Mouse (Mus musculus): ENCODE results near the gene Ntpcr.

- TF ChIP-seq MAFK (IDR thresholded peaks at IDR 0.05; ENCODE audit: insufficient read depth, low read depth, low read length) (no peak), ZC3H11A (IDR thresholded peaks at IDR 0.05; ENCODE audit: borderline replicate concordance, low read depth, low read length) (no peak), CHD2 (IDR thresholded peaks at IDR 0.05; ENCODE audit: low read depth, low read length) (no peak)
Measured at GRCm38 (mm10) chr8:125695951-125696350, 33.8 kb upstream of the Ntpcr start.
